Comparison of ENCODE assay signal across 19 mouse cellular contexts in genomic region chr11:98540319-98540718, GRCm38 (mm10). TPM values are rescaled to one million over a fixed set of nuclear protein-coding genes. Genes with fewer than 3 reads are reported as not detected.
DNase-seq lines count a peak whose midpoint lies in the region; ATAC-seq and TF ChIP-seq lines count a peak whose summit lies in the region.
"Had no signal": no experiment of that assay in that cellular context is flagged by ENCODE, and none has a peak within 500 bp of the region (broad histone marks: within the 10 kb centered on the region; RNA-seq: fewer than 3 reads in every experiment).

No protein-coding gene starts in this region.

- no peak for ATAC-seq in CD4-positive, CD25-positive, alpha-beta regulatory T cell, adult 4 months
- no peak for ATAC-seq in liver, embryonic 11.5 days (replicated peaks; ENCODE audit: low FRiP score)
- ATAC-seq: intestine, embryonic 15.5 days; midbrain, embryonic 13.5 days had no signal

- no peaks in the 10 kb centered on the region for H3K36me3 ChIP-seq in liver, adult 2 months (ENCODE audit: control insufficient read depth, insufficient read depth, low read length)
- no peaks in the 10 kb centered on the region for H3K36me3 ChIP-seq in liver, embryonic 11.5 days (ENCODE audit: control insufficient read depth, insufficient read depth, low read length)
- H3K36me3 ChIP-seq in E14TG2a.4 (ENCODE audit: insufficient read depth, low read length) = no peaks in the 10 kb centered on the region
- H3K36me3 ChIP-seq: embryonic facial prominence, embryonic 15.5 days; intestine, embryonic 15.5 days; midbrain, embryonic 13.5 days; neural tube, embryonic 13.5 days had no signal

- no peaks in the 10 kb centered on the region for H3K4me1 ChIP-seq in liver, adult 2 months (ENCODE audit: control insufficient read depth, insufficient read depth, low read length)
- peaks cover under 1% of the 10 kb centered on the region; the same call in 1 of the 2 replicates for H3K4me1 ChIP-seq in liver, embryonic 11.5 days (replicated peaks; ENCODE audit: control insufficient read depth, insufficient read depth, low read length)
- no peaks in the 10 kb centered on the region for H3K4me1 ChIP-seq in E14TG2a.4 (replicated peaks; ENCODE audit: low read depth, low read length)

- peak; percentile 28; the same call in 1 of the 2 replicates for TF ChIP-seq CTCF in liver, adult 2 months (IDR thresholded peaks at IDR 0.05; ENCODE audit: low read depth, low read length)
- TF ChIP-seq CTCF in E14TG2a.4 (conservative IDR thresholded peaks at IDR 0.05; ENCODE audit: low read length) = peak; percentile 85

- DNase-seq in CD4-positive, CD25-positive, alpha-beta regulatory T cell, adult 2 months (ENCODE audit: low read depth, low spot score) = peak; percentile 63
- DNase-seq in liver, adult 2 months (ENCODE audit: extremely low read depth, low read depth, low spot score) = no peak
- no peak for DNase-seq in liver, embryonic 11.5 days (ENCODE audit: low spot score)
- DNase-seq in induced T-regulatory cell, adult 2 months (ENCODE audit: low read depth) = peak; percentile 51
- DNase-seq in right cerebral cortex, postnatal 25 days = no peak
- no peak for DNase-seq in adrenal gland, postnatal 36 days
- DNase-seq: cerebellum, postnatal 10 days; heart, postnatal 36 days; lung, postnatal 14 days had no signal

- no peak overlapping the region for H3K9ac ChIP-seq in liver, adult 2 months (ENCODE audit: low read depth, low read length)
- H3K9ac ChIP-seq in liver, embryonic 11.5 days (ENCODE audit: low read depth, low read length) = no peak overlapping the region
- H3K9ac ChIP-seq: embryonic facial prominence, embryonic 15.5 days; intestine, embryonic 15.5 days; midbrain, embryonic 13.5 days; neural tube, embryonic 13.5 days had no signal

- no peaks in the 10 kb centered on the region for H3K9me3 ChIP-seq in liver, embryonic 11.5 days (ENCODE audit: control insufficient read depth, low read length)
- H3K9me3 ChIP-seq in E14TG2a.4 (ENCODE audit: low read length) = peaks cover 10% of the 10 kb centered on the region
- H3K9me3 ChIP-seq: intestine, embryonic 15.5 days; midbrain, embryonic 13.5 days; neural tube, embryonic 13.5 days had no signal

- no peak overlapping the region for H3K27ac ChIP-seq in liver, adult 2 months (replicated peaks; ENCODE audit: insufficient read depth, low read depth, low read length)
- no peak overlapping the region for H3K27ac ChIP-seq in liver, embryonic 11.5 days (ENCODE audit: low read depth, low read length)
- H3K27ac ChIP-seq: embryonic facial prominence, embryonic 15.5 days; intestine, embryonic 15.5 days; midbrain, embryonic 13.5 days; neural tube, embryonic 13.5 days had no signal

- no peak overlapping the region for H3K4me3 ChIP-seq in liver, adult 2 months (ENCODE audit: insufficient read depth, low read depth, low read length)
- no peak overlapping the region for H3K4me3 ChIP-seq in liver, embryonic 11.5 days (ENCODE audit: low read depth, low read length)
- H3K4me3 ChIP-seq in E14TG2a.4 (replicated peaks; ENCODE audit: low read length) = no peak overlapping the region
- H3K4me3 ChIP-seq: embryonic facial prominence, embryonic 15.5 days; intestine, embryonic 15.5 days; midbrain, embryonic 13.5 days; neural tube, embryonic 13.5 days had no signal

- TF ChIP-seq POLR2A in liver, adult 2 months (IDR thresholded peaks at IDR 0.05; ENCODE audit: extremely low read depth, insufficient read depth, low read length) = no peak

- H3K79me2 ChIP-seq in liver, adult 2 months (ENCODE audit: control insufficient read depth, insufficient read depth, low read length) = no peaks in the 10 kb centered on the region

- H3K4me2 ChIP-seq in liver, embryonic 11.5 days = no peak overlapping the region
- H3K4me2 ChIP-seq: embryonic facial prominence, embryonic 15.5 days; intestine, embryonic 15.5 days; midbrain, embryonic 13.5 days; neural tube, embryonic 13.5 days had no signal

- no peaks in the 10 kb centered on the region; the same call in 1 of the 2 replicates for H3K27me3 ChIP-seq in liver, adult 2 months (ENCODE audit: control insufficient read depth, insufficient read depth, low read length)
- peaks cover 28% of the 10 kb centered on the region for H3K27me3 ChIP-seq in liver, embryonic 11.5 days (replicated peaks; ENCODE audit: control insufficient read depth, insufficient read depth, low read length)
- peaks cover 34% of the 10 kb centered on the region for H3K27me3 ChIP-seq in E14TG2a.4 (ENCODE audit: insufficient read depth, low read length)

- 83% methylated on average over 5 of the region's 5 CpGs for WGBS in liver, adult 2 months
- 75% methylated on average over 5 of the region's 5 CpGs for WGBS in liver, embryonic 11.5 days

RNA-seq across cellular contexts. Expression of gene Ikzf3, which starts 5.5 kb away (rescaled TPM):
- polyA plus RNA-seq in CD4-positive, CD25-positive, alpha-beta regulatory T cell, adult 4 months (2017; shearing (Covaris generic)) = 10 to 100 TPM; 77.0 to 98.7 TPM
- 0.37 and 0.60 TPM in 2 replicates for total RNA-seq in liver, adult 2 months (2014; rRNA removed)
- 0.82 and 1.1 TPM in 2 replicates for polyA plus RNA-seq in liver, adult 2 months (2012; rRNA removed)
- polyA plus RNA-seq in liver, embryonic 11.5 days (2014; fragmentation: Nextera tagmentation; extraction: Ambion mirVana) = 0.04 and 0.32 TPM in 2 replicates
- under 1 TPM; 0.13 to 0.36 TPM for total RNA-seq in adrenal gland, postnatal 36 days (2021)
- total RNA-seq: layer of hippocampus, adult 18-20 months; left cerebral cortex, postnatal 36 days had no signal

RNA-seq across cellular contexts. Expression of gene Zpbp2, which starts 10.6 kb away (rescaled TPM):
- 1 to 10 TPM; 5.0 to 6.0 TPM for polyA plus RNA-seq in CD4-positive, CD25-positive, alpha-beta regulatory T cell, adult 4 months (2017; shearing (Covaris generic))
- total RNA-seq in liver, adult 2 months (2014; rRNA removed) = 0.28 and 0.94 TPM in 2 replicates
- 0.09 TPM in 1 of 2 replicates, not detected in the other for polyA plus RNA-seq in liver, adult 2 months (2012; rRNA removed)
- 0.40 and 0.42 TPM in 2 replicates for polyA plus RNA-seq in liver, embryonic 11.5 days (2014; fragmentation: Nextera tagmentation; extraction: Ambion mirVana)
- total RNA-seq in adrenal gland, postnatal 36 days (2021) = under 1 TPM; 0.50 to 0.82 TPM
- total RNA-seq: heart, postnatal 36 days; layer of hippocampus, adult 18-20 months had no signal
- polyA plus RNA-seq: neural tube, embryonic 13.5 days had no signal

RNA-seq across cellular contexts. Expression of gene Ormdl3, which starts 46.8 kb away (rescaled TPM):
- 10 to 100 TPM; 25.9 to 53.6 TPM for polyA plus RNA-seq in CD4-positive, CD25-positive, alpha-beta regulatory T cell, adult 4 months (2017; shearing (Covaris generic))
- 48.3 and 62.0 TPM in 2 replicates for total RNA-seq in liver, adult 2 months (2014; rRNA removed)
- 119 and 166 TPM in 2 replicates for polyA plus RNA-seq in liver, adult 2 months (2012; rRNA removed)
- polyA plus RNA-seq in liver, embryonic 11.5 days (2014; fragmentation: Nextera tagmentation; extraction: Ambion mirVana) = 10.9 and 11.7 TPM in 2 replicates
- 100 to 1,000 TPM; 133 to 139 TPM for total RNA-seq in adrenal gland, postnatal 36 days (2021)

RNA-seq across cellular contexts. Expression of gene Lrrc3c, which starts 57.8 kb away (rescaled TPM):
- not detected for polyA plus RNA-seq in CD4-positive, CD25-positive, alpha-beta regulatory T cell, adult 4 months (2017; shearing (Covaris generic))
- total RNA-seq in liver, adult 2 months (2014; rRNA removed) = not detected in 2 replicates
- not detected in 2 replicates for polyA plus RNA-seq in liver, adult 2 months (2012; rRNA removed)
- not detected in 2 replicates for polyA plus RNA-seq in liver, embryonic 11.5 days (2014; fragmentation: Nextera tagmentation; extraction: Ambion mirVana)
- total RNA-seq in adrenal gland, postnatal 36 days (2021) = not detected
- total RNA-seq: heart, postnatal 36 days; layer of hippocampus, adult 18-20 months; left cerebral cortex, postnatal 36 days had no signal
- polyA plus RNA-seq: embryonic facial prominence, embryonic 15.5 days; gonadal fat pad, adult 2 months; intestine, embryonic 15.5 days; midbrain, embryonic 13.5 days; neural tube, embryonic 13.5 days; stomach, embryonic 16.5 days had no signal

Comparison
In these comparisons a context has a peak if more than half of its experiments do, and no peak if none do; other contexts are left out.
1. DNase-seq: peak in CD4-positive, CD25-positive, alpha-beta regulatory T cell, adult 2 months (single experiment) and induced T-regulatory cell, adult 2 months (single experiment); none in liver, adult 2 months (single experiment), liver, embryonic 11.5 days (single experiment), right cerebral cortex, postnatal 25 days (single experiment) and adrenal gland, postnatal 36 days (0 of 2).
2. RNA of gene Ikzf3, which starts 5.5 kb away (polyA plus RNA-seq): 77.0 to 98.7 TPM in CD4-positive, CD25-positive, alpha-beta regulatory T cell, adult 4 months; 0.82 to 1.1 TPM in liver, adult 2 months and 0.04 to 0.32 TPM in liver, embryonic 11.5 days; every median in the first group is over 10 times any median in the second.